Comparison of ENCODE assay signal across 8 mouse cellular contexts in genomic region chr11:93887080-93887447, GRCm38 (mm10). TPM values are rescaled to one million over a fixed set of nuclear protein-coding genes. Genes with fewer than 3 reads are reported as not detected.
DNase-seq lines count a peak whose midpoint lies in the region; ATAC-seq and TF ChIP-seq lines count a peak whose summit lies in the region.

No protein-coding gene starts in this region.

- no peaks in the 10 kb centered on the region for H3K9me3 ChIP-seq in heart, embryonic 11.5 days (replicated peaks; ENCODE audit: control insufficient read depth, low read length)
- H3K9me3 ChIP-seq in MEL (replicated peaks; ENCODE audit: insufficient read depth, low read length), result no peaks in the 10 kb centered on the region
- H3K9me3 ChIP-seq in limb, embryonic 11.5 days (ENCODE audit: control insufficient read depth, low read length), result no peaks in the 10 kb centered on the region
- H3K9me3 ChIP-seq in midbrain, postnatal 0 days (ENCODE audit: low read length), result no peaks in the 10 kb centered on the region

- H3K27me3 ChIP-seq in heart, embryonic 11.5 days (ENCODE audit: control insufficient read depth, insufficient read depth, low read length), result no peaks in the 10 kb centered on the region
- no peaks in the 10 kb centered on the region for H3K27me3 ChIP-seq in MEL (ENCODE audit: control insufficient read depth in 1 of 2, insufficient read depth in 2 of 2, low read length in 2 of 2)
- H3K27me3 ChIP-seq in limb, embryonic 11.5 days (ENCODE audit: control insufficient read depth, insufficient read depth, low read length), result no peaks in the 10 kb centered on the region
- no peaks in the 10 kb centered on the region for H3K27me3 ChIP-seq in midbrain, postnatal 0 days (ENCODE audit: insufficient read depth, low read length)

- TF ChIP-seq CTCF in MEL (IDR thresholded peaks at IDR 0.05 in 2 of 3, conservative IDR thresholded peaks at IDR 0.05 in 1 of 3; ENCODE audit: control insufficient read depth in 1 of 3, insufficient read depth in 1 of 3, low read depth in 2 of 3, low read length in 3 of 3, poor library complexity in 1 of 3, severe bottlenecking in 1 of 3), result no peak
- TF ChIP-seq CTCF in embryonic fibroblast, embryonic 13.5 days (IDR thresholded peaks at IDR 0.05; ENCODE audit: borderline replicate concordance, insufficient read depth, low read length), result no peak
- TF ChIP-seq CTCF in midbrain, postnatal 0 days (IDR thresholded peaks at IDR 0.05), result no peak

- no peak for DNase-seq in heart, postnatal 36 days
- DNase-seq in MEL (ENCODE audit: low read depth, low spot score), result no peak
- peak; percentile 26 for DNase-seq in limb, embryonic 11.5 days (ENCODE audit: low spot score)
- DNase-seq in midbrain, postnatal 0 days (ENCODE audit: low spot score), result no peak
- DNase-seq in layer of hippocampus, postnatal 25 days (ENCODE audit: extremely low spot score in 1 of 2, low spot score in 1 of 2), result no peak
- DNase-seq in adrenal gland, postnatal 36 days, result no peak

- peak overlapping the region; percentile 89 for H3K9ac ChIP-seq in heart, embryonic 11.5 days (ENCODE audit: low read depth, low read length)
- H3K9ac ChIP-seq in MEL (ENCODE audit: control insufficient read depth, low read depth, low read length, poor library complexity, severe bottlenecking), result peak overlapping the region; percentile 98
- peak overlapping the region; percentile 91; the same call in 1 of the 2 replicates for H3K9ac ChIP-seq in limb, embryonic 11.5 days (ENCODE audit: low read length)
- H3K9ac ChIP-seq in midbrain, postnatal 0 days (replicated peaks; ENCODE audit: low read length, poor library complexity, severe bottlenecking), result peak overlapping the region; percentile 87

- no peak for TF ChIP-seq EP300 in MEL (IDR thresholded peaks at IDR 0.05; ENCODE audit: low read depth in 1 of 2, low read length in 2 of 2)

- no peak for ATAC-seq in heart, embryonic 11.5 days (replicated peaks; ENCODE audit: insufficient number of reproducible peaks, low FRiP score, low TSS enrichment)
- no peak for ATAC-seq in limb, embryonic 11.5 days (ENCODE audit: insufficient number of reproducible peaks, low FRiP score, low TSS enrichment, low read depth)
- no peak for ATAC-seq in midbrain, postnatal 0 days (ENCODE audit: low FRiP score)

- H3K4me3 ChIP-seq in heart, embryonic 11.5 days (ENCODE audit: low read depth, low read length), result peak overlapping the region; percentile 92
- peak overlapping the region; percentile 87 to 89 for H3K4me3 ChIP-seq in MEL (ENCODE audit: control insufficient read depth in 1 of 2, insufficient read depth in 1 of 2, low read depth in 2 of 2, low read length in 2 of 2)
- H3K4me3 ChIP-seq in embryonic fibroblast, embryonic 13.5 days (ENCODE audit: insufficient read depth, low read length), result peak overlapping the region; percentile 63
- H3K4me3 ChIP-seq in limb, embryonic 11.5 days (ENCODE audit: low read depth, low read length), result peak overlapping the region; percentile 94
- H3K4me3 ChIP-seq in midbrain, postnatal 0 days (ENCODE audit: low read depth, low read length), result peak overlapping the region; percentile 99

- H3K36me3 ChIP-seq in heart, embryonic 11.5 days (ENCODE audit: control insufficient read depth, insufficient read depth, low read length), result peaks cover 3% of the 10 kb centered on the region
- peaks cover 27 to 35% of the 10 kb centered on the region in 2 experiments for H3K36me3 ChIP-seq in MEL (ENCODE audit: control insufficient read depth in 1 of 2, insufficient read depth in 2 of 2, low read length in 2 of 2)
- H3K36me3 ChIP-seq in limb, embryonic 11.5 days (ENCODE audit: control insufficient read depth, insufficient read depth, low read length), result no peaks in the 10 kb centered on the region
- H3K36me3 ChIP-seq in midbrain, postnatal 0 days (ENCODE audit: insufficient read depth, low read length), result 0 out of 2 replicates have a peak, but pooled peaks cover under 1% of the 10 kb centered on the region

- no peak for TF ChIP-seq POLR2A in MEL (IDR thresholded peaks at IDR 0.05; ENCODE audit: control insufficient read depth in 1 of 2, insufficient read depth in 1 of 2, low read depth in 1 of 2, low read length in 2 of 2, poor library complexity in 1 of 2)
- no peak for TF ChIP-seq POLR2A in embryonic fibroblast, embryonic 13.5 days (IDR thresholded peaks at IDR 0.05; ENCODE audit: low read depth, low read length)

- no peak for TF ChIP-seq RAD21 in MEL (IDR thresholded peaks at IDR 0.05; ENCODE audit: low read depth, low read length)

- 0 out of 2 replicates have a peak overlapping the region, but pooled peaks have one; percentile 95 for H3K27ac ChIP-seq in heart, embryonic 11.5 days (ENCODE audit: low read depth, low read length)
- H3K27ac ChIP-seq in MEL (ENCODE audit: control insufficient read depth, low read depth, low read length), result peak overlapping the region; percentile 94
- H3K27ac ChIP-seq in embryonic fibroblast, embryonic 13.5 days (ENCODE audit: insufficient read depth, low read length), result no peak overlapping the region
- no peak overlapping the region for H3K27ac ChIP-seq in limb, embryonic 11.5 days (replicated peaks; ENCODE audit: low read depth, low read length)
- H3K27ac ChIP-seq in midbrain, postnatal 0 days (ENCODE audit: low read depth, low read length), result 0 out of 2 replicates have a peak overlapping the region, but pooled peaks have one; percentile 3

- intact Hi-C loops in heart, postnatal 36 days (cut with DNase I), result no loop called here

- peaks cover 6% of the 10 kb centered on the region for H3K4me1 ChIP-seq in heart, embryonic 11.5 days (ENCODE audit: control insufficient read depth, insufficient read depth, low read length)
- H3K4me1 ChIP-seq in MEL (ENCODE audit: control insufficient read depth in 1 of 2, insufficient read depth in 2 of 2, low read length in 2 of 2), result peaks cover 9 to 13% of the 10 kb centered on the region in 2 experiments
- H3K4me1 ChIP-seq in embryonic fibroblast, embryonic 13.5 days (ENCODE audit: control insufficient read depth, insufficient read depth, low read length), result peaks cover 7% of the 10 kb centered on the region
- H3K4me1 ChIP-seq in limb, embryonic 11.5 days (ENCODE audit: control insufficient read depth, insufficient read depth, low read length), result no peaks in the 10 kb centered on the region
- peaks cover 6% of the 10 kb centered on the region; the same call in 1 of the 2 replicates for H3K4me1 ChIP-seq in midbrain, postnatal 0 days (ENCODE audit: insufficient read depth, low read length)

- H3K4me2 ChIP-seq in heart, embryonic 11.5 days, result peak overlapping the region; percentile 60
- H3K4me2 ChIP-seq in limb, embryonic 11.5 days (ENCODE audit: low read depth, severe bottlenecking), result peak overlapping the region; percentile 65
- peak overlapping the region; percentile 96 for H3K4me2 ChIP-seq in midbrain, postnatal 0 days (ENCODE audit: low read depth, low read length, poor library complexity, severe bottlenecking)

- whole genome bisulfite sequencing in heart, embryonic 11.5 days (ENCODE audit: insufficient replicate concordance), result 6% methylated on average over 4 of the region's 4 CpGs
- 6% methylated on average over 4 of the region's 4 CpGs for WGBS in limb, embryonic 11.5 days
- WGBS in midbrain, postnatal 0 days, result 1% methylated on average over 4 of the region's 4 CpGs

- peaks cover 61% of the 10 kb centered on the region for H3K79me2 ChIP-seq in MEL (ENCODE audit: control insufficient read depth, insufficient read depth, low read length, poor library complexity)

TF ChIP-seq in MEL, 35 proteins besides CTCF, POLR2A, EP300 and RAD21 (continues in another document):
- no peak for TF ChIP-seq HCFC1 (IDR thresholded peaks at IDR 0.05; ENCODE audit: low read depth, low read length)
- TF ChIP-seq GABPA (IDR thresholded peaks at IDR 0.05; ENCODE audit: low read depth, low read length), result no peak
- TF ChIP-seq POLR2AphosphoS5 (IDR thresholded peaks at IDR 0.05; ENCODE audit: borderline replicate concordance, low read depth, low read length), result no peak
- no peak for TF ChIP-seq MEF2A (IDR thresholded peaks at IDR 0.05; ENCODE audit: extremely low read depth, insufficient replicate concordance, low read depth, low read length, poor library complexity, severe bottlenecking)
- TF ChIP-seq SMC3 (IDR thresholded peaks at IDR 0.05; ENCODE audit: low read depth, low read length), result no peak
- no peak for TF ChIP-seq ZKSCAN1 (IDR thresholded peaks at IDR 0.05; ENCODE audit: low read depth, low read length)
- no peak for TF ChIP-seq BHLHE40 (IDR thresholded peaks at IDR 0.05; ENCODE audit: borderline replicate concordance, low read depth, low read length)
- no peak for TF ChIP-seq ETS1 (IDR thresholded peaks at IDR 0.05; ENCODE audit: low read depth, low read length)
- no peak for TF ChIP-seq ZMIZ1 (IDR thresholded peaks at IDR 0.05; ENCODE audit: low read depth, low read length)
- TF ChIP-seq TBP (IDR thresholded peaks at IDR 0.05; ENCODE audit: low read depth, low read length), result no peak

RNA-seq across cellular contexts. Expression of gene Mbtd1, which starts 1.4 kb away (rescaled TPM):
- polyA plus RNA-seq in heart, embryonic 11.5 days (2014; fragmentation: Nextera tagmentation; extraction: Ambion mirVana), result 18.2 and 19.7 TPM in 2 replicates
- 10 to 100 TPM; 14.5 to 18.1 TPM for total RNA-seq in heart, postnatal 36 days (2021)
- 43.0 and 45.5 TPM in 2 replicates for total RNA-seq in MEL (2012; rRNA removed)
- polyA plus RNA-seq in MEL (2012; ENCODE audit: insufficient read depth in 1 of 2, insufficient read length in 2 of 2, low read depth in 1 of 2, low replicate concordance in 2 of 2, missing spikeins in 1 of 2), result 1,000 to 10,000 TPM in 1 of 2 experiments, 10 to 100 TPM in 1; 51.8 to 3,192 TPM
- 19.7 and 41.5 TPM in 2 replicates for polyA plus RNA-seq in embryonic fibroblast, embryonic 13.5 days (2011; ENCODE audit: insufficient read length, low read depth, missing spikeins)
- polyA plus RNA-seq in limb, embryonic 11.5 days (2014; fragmentation: Nextera tagmentation; extraction: Ambion mirVana), result 30.3 and 34.5 TPM in 2 replicates
- 10.5 and 20.1 TPM in 2 replicates for total RNA-seq in midbrain, postnatal 0 days (2014; rRNA removed)
- 8.0 and 11.6 TPM in 2 replicates for polyA plus RNA-seq in midbrain, postnatal 0 days (2015; fragmentation: Nextera tagmentation; extraction: Ambion mirVana)
- total RNA-seq in layer of hippocampus, postnatal 25 days (2021), result 10 to 100 TPM; 25.5 to 35.7 TPM
- total RNA-seq in adrenal gland, postnatal 36 days (2021), result 10 to 100 TPM; 24.6 to 32.5 TPM

RNA-seq across cellular contexts. Expression of gene Utp18, which starts 1.5 kb away (rescaled TPM):
- 23.8 and 25.2 TPM in 2 replicates for polyA plus RNA-seq in heart, embryonic 11.5 days (2014; fragmentation: Nextera tagmentation; extraction: Ambion mirVana)
- total RNA-seq in heart, postnatal 36 days (2021), result 1 to 10 TPM; 9.7 to 10.0 TPM
- total RNA-seq in MEL (2012; rRNA removed), result 102 and 111 TPM in 2 replicates
- polyA plus RNA-seq in MEL (2012; ENCODE audit: insufficient read depth in 1 of 2, insufficient read length in 2 of 2, low read depth in 1 of 2, low replicate concordance in 2 of 2, missing spikeins in 1 of 2), result 10 to 100 TPM in 1 of 2 experiments, not detected in 1; 63.4 TPM
- 30.3 and 33.8 TPM in 2 replicates for polyA plus RNA-seq in embryonic fibroblast, embryonic 13.5 days (2011; ENCODE audit: insufficient read length, low read depth, missing spikeins)
- polyA plus RNA-seq in limb, embryonic 11.5 days (2014; fragmentation: Nextera tagmentation; extraction: Ambion mirVana), result 45.1 and 46.4 TPM in 2 replicates
- total RNA-seq in midbrain, postnatal 0 days (2014; rRNA removed), result 35.3 and 37.1 TPM in 2 replicates
- 22.3 and 25.9 TPM in 2 replicates for polyA plus RNA-seq in midbrain, postnatal 0 days (2015; fragmentation: Nextera tagmentation; extraction: Ambion mirVana)
- 10 to 100 TPM; 24.8 to 25.1 TPM for total RNA-seq in layer of hippocampus, postnatal 25 days (2021)
- total RNA-seq in adrenal gland, postnatal 36 days (2021), result 10 to 100 TPM; 24.3 to 25.5 TPM

Comparison
In these comparisons a context has a peak if more than half of its experiments do, and no peak if none do; other contexts are left out.
1. H3K27ac ChIP-seq: peak in heart, embryonic 11.5 days (single experiment), MEL (single experiment) and midbrain, postnatal 0 days (single experiment); none in embryonic fibroblast, embryonic 13.5 days (single experiment) and limb, embryonic 11.5 days (single experiment).
2. Peak in every context shown above with its lines, with median percentiles within 50 percentile points of each other: H3K4me2 ChIP-seq, H3K4me3 ChIP-seq and H3K9ac ChIP-seq.